Mouse (Mus musculus): ENCODE results near the gene Crx. TPM values are rescaled to one million over a fixed set of nuclear protein-coding genes. Genes with fewer than 3 reads are reported as not detected.

Gene Crx
- polyA plus RNA-seq, 1 experiment from 2014 or later, result not detected

DNA sequence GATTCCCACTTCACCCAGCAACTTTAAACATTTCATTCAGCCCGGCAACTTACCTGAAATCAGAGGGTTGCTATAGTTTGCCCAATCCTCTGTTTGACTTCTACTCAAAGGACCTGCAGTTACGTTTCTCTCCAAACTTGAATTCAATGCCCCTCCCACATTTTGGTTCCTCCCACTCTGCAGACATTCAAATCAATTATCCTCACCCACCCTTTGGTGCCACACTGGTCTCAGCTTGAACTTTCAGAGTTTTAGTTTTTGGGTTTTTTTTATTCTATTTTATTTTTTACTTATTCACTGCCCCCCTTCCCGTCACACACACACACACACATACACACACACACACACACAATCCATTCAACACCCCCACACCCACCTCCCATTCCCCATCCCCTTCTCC is 40.2 kb downstream of the Crx start, which contains the start of gene Obox6:
TSS of gene Obox6 (minus strand) at position 101 of the 400 bp plus-strand sequence.
- Histone ChIP-seq H3K27me3 (no peaks in the 10 kb centered on the region), H3K36me3 (no peaks in the 10 kb centered on the region), H3K9me3 (peaks cover 3% of the 10 kb centered on the region; the same call in 1 of the 2 replicates), H3K27ac (no peak within 1 kb of the TSS), H3K9ac (no peak within 1 kb of the TSS), H3K4me3 (no peak within 1 kb of the TSS), H3K4me1 (no peaks in the 10 kb centered on the region), H3K4me2 (no peak within 1 kb of the TSS)
- 87% methylated on average over 3 of the region's 3 CpGs for WGBS
- ATAC-seq (ENCODE audit: borderline replicate concordance, extremely low read depth, low FRiP score, low TSS enrichment), result no peak

Other genes starting within 250 kb of the Crx start
- gene Obox3, start 240.1 kb downstream of the Crx start, polyA plus RNA-seq (2015; fragmentation: Nextera tagmentation; extraction: Ambion mirVana), result not detected in 2 replicates
- not detected in 2 replicates for gene Obox5, start 129.8 kb downstream of the Crx start, polyA plus RNA-seq (2015; fragmentation: Nextera tagmentation; extraction: Ambion mirVana)
- gene Obox6, start 40.3 kb downstream of the Crx start, polyA plus RNA-seq (2015; fragmentation: Nextera tagmentation; extraction: Ambion mirVana), result not detected in 2 replicates
- gene Crxos, start 2.6 kb upstream of the Crx start, polyA plus RNA-seq (2015; fragmentation: Nextera tagmentation; extraction: Ambion mirVana), result not detected in 2 replicates
- 774 and 832 TPM in 2 replicates for gene Selenow, start 42.4 kb upstream of the Crx start, polyA plus RNA-seq (2015; fragmentation: Nextera tagmentation; extraction: Ambion mirVana)
- 188 and 189 TPM in 2 replicates for gene Nop53, start 66.1 kb upstream of the Crx start, polyA plus RNA-seq (2015; fragmentation: Nextera tagmentation; extraction: Ambion mirVana)
- 82.9 and 89.9 TPM in 2 replicates for gene Ehd2, start 87.6 kb upstream of the Crx start, polyA plus RNA-seq (2015; fragmentation: Nextera tagmentation; extraction: Ambion mirVana)
- 5.8 and 8.0 TPM in 2 replicates for gene Bicra, start 168.0 kb upstream of the Crx start, polyA plus RNA-seq (2015; fragmentation: Nextera tagmentation; extraction: Ambion mirVana)
- 0.04 TPM in 1 of 2 replicates, not detected in the other for gene Zfp541, start 181.8 kb upstream of the Crx start, polyA plus RNA-seq (2015; fragmentation: Nextera tagmentation; extraction: Ambion mirVana)
- 168 and 178 TPM in 2 replicates for gene Napa, start 218.5 kb upstream of the Crx start, polyA plus RNA-seq (2015; fragmentation: Nextera tagmentation; extraction: Ambion mirVana)
- gene Kptn, start 239.9 kb upstream of the Crx start, polyA plus RNA-seq (2015; fragmentation: Nextera tagmentation; extraction: Ambion mirVana), result 28.5 and 31.7 TPM in 2 replicates
- gene Slc8a2, start 249.9 kb upstream of the Crx start, polyA plus RNA-seq (2015; fragmentation: Nextera tagmentation; extraction: Ambion mirVana), result 0.10 and 0.12 TPM in 2 replicates